Mouse (Mus musculus) activated CD4-positive, CD25-positive, alpha-beta regulatory T cell, adult 4 months (primary cell): ENCODE data around the gene 4921530L21Rik. TPM values are rescaled to one million over a fixed set of nuclear protein-coding genes. Genes with fewer than 3 reads are reported as not detected.

ENCODE experiments used
- ATAC-seq: one replicate; pipeline ENCODE4 v1.8.0; 2017
- polyA plus RNA-seq, 2 experiments: library from polyadenylated mRNA; unstranded; fragments of 100-300 nt; shearing (Covaris generic); gene quantifications; one replicate each; pipeline ENCODE4 v1.2.1; 2017

Gene 4921530L21Rik
- polyA plus RNA-seq = not detected

GRCm38 (mm10) chr14:95880954-95881353 is at the start of gene 4921530L21Rik:
TSS of gene 4921530L21Rik (plus strand) at chr14:95881254.
- no peak for ATAC-seq

DNA sequence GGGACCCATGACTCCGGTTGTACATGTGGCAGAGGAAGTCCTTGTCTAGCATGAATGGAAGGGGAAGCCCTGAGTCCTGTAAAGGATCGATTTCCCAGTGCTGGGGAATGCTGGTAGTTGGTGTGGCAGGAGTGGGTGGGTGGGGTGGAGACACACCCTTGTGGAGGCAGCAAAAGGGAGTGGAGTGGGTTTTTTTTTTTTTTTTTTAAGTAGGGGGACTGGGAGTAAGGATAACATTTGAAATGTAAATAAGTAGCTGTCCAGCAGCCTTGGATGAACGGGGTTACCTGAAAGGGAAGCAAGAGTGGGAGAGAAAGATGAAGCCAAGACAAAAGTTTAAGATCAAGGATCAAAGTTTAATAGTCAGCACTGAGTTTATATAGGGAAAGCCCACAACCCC is 47.2 kb upstream of the 4921530L21Rik start:
- ATAC-seq = no peak

DNA sequence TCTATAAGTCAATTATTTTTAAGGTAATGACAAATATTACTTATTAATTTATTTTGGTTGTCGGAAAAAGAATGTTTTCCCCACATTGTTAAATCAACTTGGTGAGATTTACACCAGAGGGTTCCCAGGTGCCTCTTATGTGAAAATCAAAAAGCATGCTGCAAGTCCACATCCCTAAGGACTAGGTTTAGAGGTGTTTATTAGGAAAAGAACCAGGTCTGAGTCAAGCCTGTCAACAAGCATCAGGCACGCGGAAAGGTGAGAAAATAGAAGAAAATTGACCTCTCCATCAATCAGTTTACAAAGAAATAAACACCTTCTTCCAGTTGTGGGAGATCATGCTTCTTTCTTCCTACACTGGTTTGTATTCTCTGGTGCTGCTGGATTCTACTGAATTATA is 18.1 kb upstream of the 4921530L21Rik start:
- ATAC-seq = no peak

- no peak for ATAC-seq
These were observed 15.2 kb upstream of the 4921530L21Rik start for GRCm38 (mm10) chr14:95865676-95866416.

DNA sequence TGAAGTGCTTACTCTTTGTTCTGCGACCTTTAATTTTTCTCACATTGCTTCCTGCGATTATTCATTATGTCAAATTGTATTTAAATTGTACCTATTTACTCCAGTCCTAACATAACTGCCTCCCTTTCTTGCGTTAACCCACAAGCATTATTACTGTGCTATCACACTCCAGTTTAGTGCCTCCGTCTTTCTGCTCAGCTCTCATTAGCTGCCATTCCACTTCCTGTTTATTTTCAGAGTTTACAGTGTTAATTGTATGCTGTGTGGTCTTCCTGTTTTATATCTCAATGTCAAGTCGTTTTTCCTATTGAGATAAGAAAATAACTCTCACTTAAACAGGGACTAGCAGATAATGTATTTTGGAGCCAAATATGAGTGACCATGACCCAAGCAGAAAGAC is 9.0 kb upstream of the 4921530L21Rik start:
- no peak for ATAC-seq

DNA sequence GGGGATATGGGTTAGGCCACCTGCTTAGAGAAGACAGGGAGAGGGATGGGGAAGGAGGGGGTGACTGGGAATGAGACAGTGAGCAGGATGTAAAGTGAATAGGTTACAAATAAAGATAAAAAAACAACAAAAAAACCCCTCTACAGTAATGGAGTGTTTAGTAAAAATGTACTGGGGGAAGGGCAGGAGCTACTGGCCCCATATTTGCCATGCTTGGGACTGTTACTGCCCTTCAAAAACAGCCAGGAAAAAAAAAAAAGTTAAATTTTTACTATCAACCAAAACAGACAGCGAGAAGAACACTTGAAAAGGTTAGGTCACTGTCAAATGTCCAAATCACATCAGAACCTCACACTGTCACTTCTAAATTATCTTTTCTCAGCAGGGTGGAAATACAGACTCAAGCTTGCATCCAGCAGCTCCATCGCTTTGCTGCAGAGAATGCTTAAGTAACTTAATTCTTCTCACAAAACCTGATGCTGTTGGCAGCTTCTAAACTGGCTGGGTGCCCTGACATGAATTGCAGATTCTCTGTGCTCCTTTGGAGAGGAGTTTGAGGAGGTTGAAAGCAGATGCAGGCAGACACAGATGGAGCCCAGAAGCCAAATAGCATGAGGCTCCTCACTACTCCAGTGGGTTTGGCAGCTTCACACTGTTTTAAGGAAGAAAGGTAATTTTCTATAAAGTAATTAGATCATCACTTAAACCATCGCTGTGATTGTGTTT is 4.1 kb upstream of the 4921530L21Rik start:
- no peak for ATAC-seq

GRCm38 (mm10) chr14:95877548-95877947 is 3.5 kb upstream of the 4921530L21Rik start:
- ATAC-seq = no peak

DNA sequence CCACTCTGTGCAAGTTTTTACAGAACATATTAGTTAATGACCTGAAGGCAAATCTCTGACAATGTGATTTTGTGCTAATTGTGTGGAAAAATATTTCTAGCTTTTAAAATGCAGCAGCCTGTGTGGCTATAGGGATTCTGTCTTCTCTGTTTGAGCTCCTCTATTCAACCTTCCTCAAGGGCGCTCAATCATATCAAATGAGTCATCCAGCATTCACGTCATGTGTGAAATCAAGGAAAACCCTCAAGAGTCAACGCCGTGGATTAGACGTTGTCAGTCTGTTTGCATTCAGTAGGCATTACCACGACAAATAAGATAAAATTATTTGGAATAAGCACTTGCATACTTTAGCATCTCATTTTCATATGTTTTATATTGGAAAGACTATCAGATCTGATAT is 18.4 kb downstream of the 4921530L21Rik start:
- ATAC-seq = no peak

DNA sequence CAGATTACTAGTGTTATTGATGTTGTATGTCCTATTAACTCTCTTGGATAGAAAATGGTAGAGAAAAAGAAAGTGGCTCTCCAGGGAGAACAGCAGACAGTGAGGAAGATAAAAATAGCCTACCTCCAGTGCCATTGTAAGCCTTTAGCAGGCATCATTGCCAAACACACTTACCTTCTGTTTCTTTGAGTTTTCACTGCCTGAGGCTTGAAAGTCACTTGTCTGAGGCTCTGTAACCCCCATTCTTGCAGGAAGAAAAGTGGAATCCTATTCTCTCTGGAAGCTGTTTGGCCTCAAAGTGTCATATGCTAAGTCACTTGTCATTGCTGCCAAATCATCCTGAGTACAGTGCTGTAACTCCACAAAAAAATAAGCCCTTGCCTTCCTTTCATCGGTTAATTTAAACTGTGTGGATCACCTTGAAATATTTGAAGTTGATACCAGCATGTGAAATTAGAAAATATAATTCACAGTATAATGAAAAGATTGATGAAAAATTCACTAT is 23.6 kb downstream of the 4921530L21Rik start:
- ATAC-seq = no peak

DNA sequence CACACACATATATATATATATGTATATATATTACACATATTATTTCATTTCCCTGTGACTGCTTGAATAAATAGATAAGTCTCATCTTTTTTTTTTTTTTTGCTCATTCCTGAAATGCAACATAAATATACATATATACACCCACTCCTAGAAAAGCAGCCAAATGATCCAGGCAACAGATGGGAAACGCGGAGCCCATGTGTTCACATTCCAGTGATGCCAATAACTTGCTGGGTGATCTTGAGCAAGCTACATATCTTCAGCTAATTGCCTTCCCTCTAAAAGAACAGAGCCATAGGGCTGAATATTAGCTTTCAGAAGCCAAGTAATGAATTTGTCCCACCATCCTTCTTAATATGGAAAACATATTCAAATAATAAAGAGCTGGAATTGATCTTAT is 32.2 kb downstream of the 4921530L21Rik start:
- no peak for ATAC-seq

- no peak for ATAC-seq
These were observed 45.7 kb downstream of the 4921530L21Rik start for GRCm38 (mm10) chr14:95926742-95927141.

DNA sequence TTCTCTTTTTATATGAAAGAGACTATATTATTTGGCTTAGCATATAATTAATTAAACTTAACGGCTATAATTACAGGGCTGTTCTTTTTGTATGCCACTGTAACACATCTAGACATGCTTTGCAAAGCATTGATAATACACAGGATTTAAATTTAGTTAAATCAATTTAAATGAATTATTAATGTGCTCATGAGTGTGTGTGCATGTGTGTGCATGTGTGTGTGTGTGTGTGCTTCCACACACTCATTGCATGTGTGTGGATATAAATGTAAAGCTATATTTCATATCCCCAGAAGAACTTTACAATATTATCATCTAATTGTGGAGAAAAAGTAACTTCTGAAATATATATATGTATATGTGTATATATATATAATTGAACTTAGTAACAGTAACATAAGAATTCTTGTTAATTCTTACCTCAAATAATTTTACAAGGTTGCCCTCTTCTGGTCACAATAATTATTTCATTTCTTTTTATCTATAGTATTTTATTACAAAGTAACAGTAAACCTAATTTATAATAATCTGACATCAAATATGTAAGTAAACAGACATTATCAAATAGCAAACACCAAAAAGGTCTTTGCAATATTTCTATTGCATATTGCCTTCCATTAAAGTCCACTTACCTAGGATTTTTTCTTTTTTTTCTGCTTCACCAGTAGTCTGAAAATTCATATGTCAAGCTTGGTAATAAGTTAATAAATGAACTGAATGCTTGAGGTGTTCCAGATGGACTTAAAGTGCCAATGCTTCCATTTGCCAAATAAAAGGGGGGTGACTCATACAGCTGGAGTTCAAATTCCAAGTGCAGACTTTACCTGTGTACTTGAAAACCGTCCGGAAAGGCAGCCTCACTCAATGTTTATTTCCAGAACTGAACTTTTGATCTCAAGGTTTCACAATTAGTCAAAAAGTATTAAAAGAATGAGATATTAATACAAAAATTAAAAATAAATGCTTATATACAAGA is 47.0 kb downstream of the 4921530L21Rik start:
- ATAC-seq = no peak
